In genomic region chr9:102544116-102544772, GRCm38 (mm10) we compare ENCODE assay signal across 8 mouse cellular contexts. TPM values are rescaled to one million over a fixed set of nuclear protein-coding genes. Genes with fewer than 3 reads are reported as not detected.
DNase-seq lines count a peak whose midpoint lies in the region; ATAC-seq and TF ChIP-seq lines count a peak whose summit lies in the region.

No protein-coding gene starts in this region.

- peaks cover 1% of the 10 kb centered on the region; the same call in 1 of the 2 replicates for H3K4me1 ChIP-seq in heart, adult 2 months (ENCODE audit: control insufficient read depth, insufficient read depth, low read length)
- H3K4me1 ChIP-seq in E14TG2a.4 (replicated peaks; ENCODE audit: low read depth, low read length): peaks cover 9% of the 10 kb centered on the region; the same call in 1 of the 2 replicates
- peaks cover 40% of the 10 kb centered on the region for H3K4me1 ChIP-seq in forebrain, embryonic 13.5 days
- peaks cover 16% of the 10 kb centered on the region for H3K4me1 ChIP-seq in limb, embryonic 15.5 days

- H3K27me3 ChIP-seq in heart, adult 2 months (ENCODE audit: control insufficient read depth, insufficient read depth, low read length): no peaks in the 10 kb centered on the region
- H3K27me3 ChIP-seq in E14TG2a.4 (ENCODE audit: insufficient read depth, low read length): peaks cover 38% of the 10 kb centered on the region
- H3K27me3 ChIP-seq in forebrain, embryonic 13.5 days: peaks cover 36% of the 10 kb centered on the region
- H3K27me3 ChIP-seq in limb, embryonic 15.5 days: peaks cover 43% of the 10 kb centered on the region

- DNase-seq in heart, adult 11 months: peak; percentile 90
- DNase-seq in heart, adult 2 months: no peak
- no peak for DNase-seq in MN1 (ENCODE audit: low spot score)
- no peak for DNase-seq in adrenal gland, postnatal 25 days
- DNase-seq in urinary bladder, adult 18-20 months (ENCODE audit: low spot score in 2 of 2): no peak

- WGBS in heart, adult 2 months: 23% methylated on average over 11 of the region's 11 CpGs
- WGBS in forebrain, embryonic 13.5 days: 1% methylated on average over 11 of the region's 11 CpGs
- 14% methylated on average over 11 of the region's 11 CpGs for WGBS in limb, embryonic 15.5 days

- H3K9me3 ChIP-seq in E14TG2a.4 (ENCODE audit: low read length): peaks cover 14% of the 10 kb centered on the region
- no peaks in the 10 kb centered on the region for H3K9me3 ChIP-seq in forebrain, embryonic 13.5 days (replicated peaks)
- H3K9me3 ChIP-seq in limb, embryonic 15.5 days: no peaks in the 10 kb centered on the region

- TF ChIP-seq CTCF in heart, adult 2 months (IDR thresholded peaks at IDR 0.05): no peak
- no peak for TF ChIP-seq CTCF in E14TG2a.4 (conservative IDR thresholded peaks at IDR 0.05; ENCODE audit: low read length)

- no peak for TF ChIP-seq POLR2A in heart, adult 2 months (IDR thresholded peaks at IDR 0.05; ENCODE audit: insufficient read depth, low read depth, low read length)

- H3K4me2 ChIP-seq in forebrain, embryonic 13.5 days: peak overlapping the region; percentile 75
- H3K4me2 ChIP-seq in limb, embryonic 15.5 days: peak overlapping the region; percentile 54

- H3K4me3 ChIP-seq in heart, adult 2 months: no peak overlapping the region
- 0 out of 2 replicates have a peak overlapping the region, but pooled peaks have one; percentile 69 for H3K4me3 ChIP-seq in E14TG2a.4 (replicated peaks; ENCODE audit: low read length)
- peak overlapping the region; percentile 40 for H3K4me3 ChIP-seq in forebrain, embryonic 13.5 days
- H3K4me3 ChIP-seq in limb, embryonic 15.5 days: peak overlapping the region; percentile 25

- H3K36me3 ChIP-seq in heart, adult 2 months (ENCODE audit: control insufficient read depth, insufficient read depth, low read length): no peaks in the 10 kb centered on the region
- H3K36me3 ChIP-seq in E14TG2a.4 (ENCODE audit: insufficient read depth, low read length): no peaks in the 10 kb centered on the region
- H3K36me3 ChIP-seq in forebrain, embryonic 13.5 days (ENCODE audit: poor library complexity, severe bottlenecking): no peaks in the 10 kb centered on the region
- no peaks in the 10 kb centered on the region for H3K36me3 ChIP-seq in limb, embryonic 15.5 days

- no peak for TF ChIP-seq EP300 in heart, adult 2 months (IDR thresholded peaks at IDR 0.05; ENCODE audit: insufficient read depth, low read depth, low read length)

- intact Hi-C loops in heart, adult 2 months (cut with DNase I): loop anchor here (2.0 to 10.0 kb wide), 2 partner anchors 855 to 1229 kb away; no protein-coding TSS in a partner anchor

- peak; percentile 83 for ATAC-seq in forebrain, embryonic 13.5 days
- 0 out of 2 replicates have a peak, but pooled peaks have one; percentile 50 for ATAC-seq in limb, embryonic 15.5 days (ENCODE audit: insufficient number of reproducible peaks, low FRiP score, low TSS enrichment, low read depth)

- H3K27ac ChIP-seq in heart, adult 2 months: no peak overlapping the region
- H3K27ac ChIP-seq in forebrain, embryonic 13.5 days: peak overlapping the region; percentile 97
- H3K27ac ChIP-seq in limb, embryonic 15.5 days: no peak overlapping the region

- H3K9ac ChIP-seq in heart, adult 2 months (ENCODE audit: low read depth, low read length): no peak overlapping the region
- H3K9ac ChIP-seq in forebrain, embryonic 13.5 days: peak overlapping the region; percentile 75
- H3K9ac ChIP-seq in limb, embryonic 15.5 days: no peak overlapping the region

- H3K79me2 ChIP-seq in heart, adult 2 months (replicated peaks; ENCODE audit: control insufficient read depth, insufficient read depth, low read length): no peaks in the 10 kb centered on the region

RNA-seq across cellular contexts. Expression of gene Ky, which starts 38.7 kb away (rescaled TPM):
- total RNA-seq in heart, adult 2 months (2021): 10 to 100 TPM; 11.4 to 12.1 TPM
- 8.2 and 15.7 TPM in 2 replicates for polyA plus RNA-seq in heart, adult 2 months (2012; rRNA removed)
- polyA plus RNA-seq in forebrain, embryonic 13.5 days (2015; fragmentation: Nextera tagmentation; extraction: Ambion mirVana): 0.13 and 0.18 TPM in 2 replicates
- 0.54 and 1.5 TPM in 2 replicates for polyA plus RNA-seq in limb, embryonic 15.5 days (2015; fragmentation: Nextera tagmentation; extraction: Ambion mirVana)
- total RNA-seq in adrenal gland, postnatal 25 days (2021): 1.1 TPM in 1 of 2 replicates, not detected in the other
